Mouse (Mus musculus) limb, embryonic 11.5 days (tissue): ENCODE results near the gene Igsf3. TPM values are rescaled to one million over a fixed set of nuclear protein-coding genes. Genes with fewer than 3 reads are reported as not detected.

Source experiments
- ATAC-seq: fragments of 200-750 bp; cut with Nextera tagmentation; 2 replicates; pipeline ENCODE4 v1.8.0; 2017; ENCODE audit warnings: low read depth; ENCODE audit not compliant: insufficient number of reproducible peaks, low FRiP score, low TSS enrichment
- DNase-seq: peaks from one replicate; pipeline ENCODE4 v3.0.0-alpha.2; 2015; ENCODE audit warnings: low spot score
- H3K27ac ChIP-seq: fragments of 300-500 bp; sonication (generic); replicated peaks from 2 replicates; pipeline ENCODE4 v1.5.1; 2014; ENCODE audit warnings: low read depth, mild to moderate bottlenecking, low read length
- H3K27me3 ChIP-seq: fragments of 300-500 bp; sonication (generic); 2 replicates; pipeline ENCODE4 v1.6.1; 2014; ENCODE audit warnings: mild to moderate bottlenecking, low read length, mixed read lengths; ENCODE audit not compliant: control insufficient read depth, insufficient read depth
- H3K36me3 ChIP-seq: fragments of 300-500 bp; sonication (generic); 2 replicates; pipeline ENCODE4 v1.6.1; 2014; ENCODE audit warnings: mild to moderate bottlenecking, low read length, moderate library complexity, mixed read lengths; ENCODE audit not compliant: control insufficient read depth, insufficient read depth
- H3K4me1 ChIP-seq: fragments of 300-500 bp; sonication (generic); 2 replicates; pipeline ENCODE4 v1.6.1; 2014; ENCODE audit warnings: low read length, mixed read lengths; ENCODE audit not compliant: control insufficient read depth, insufficient read depth
- H3K4me2 ChIP-seq: fragments of 300-500 bp; sonication (generic); 2 replicates; pipeline ENCODE4 v1.6.1; 2014; ENCODE audit warnings: low read depth, mild to moderate bottlenecking, moderate library complexity; ENCODE audit not compliant: severe bottlenecking
- H3K4me3 ChIP-seq: fragments of 300-500 bp; sonication (generic); 2 replicates; pipeline ENCODE4 v1.5.1; 2014; ENCODE audit warnings: low read depth, low read length
- H3K9ac ChIP-seq: fragments of 300-500 bp; sonication (generic); 2 replicates; pipeline ENCODE4 v1.6.1; 2014; ENCODE audit warnings: mild to moderate bottlenecking, low read length
- H3K9me3 ChIP-seq: fragments of 300-500 bp; sonication (generic); 2 replicates; pipeline ENCODE4 v1.6.1; 2016; ENCODE audit warnings: low read length; ENCODE audit not compliant: control insufficient read depth
- WGBS: fragments of 180-500 bp; shearing (Covaris S2); extraction: QIAGEN DNeasy Blood & Tissue Kit; methylation state at CpG from one replicate; pipeline ENCODE4 v1.1.7; 2014; 5-methylcytosine and 5-hydroxymethylcytosine counted together
- polyA plus RNA-seq: library from polyadenylated mRNA; unstranded; fragments of >200 nt; fragmentation: Nextera tagmentation; extraction: Ambion mirVana; gene quantifications from 2 replicates; pipeline ENCODE4 v1.2.1, GENCODE M21; 2014

The Igsf3 gene
- polyA plus RNA-seq, 1 experiment from 2014 or later, result 60.1 TPM

DNA sequence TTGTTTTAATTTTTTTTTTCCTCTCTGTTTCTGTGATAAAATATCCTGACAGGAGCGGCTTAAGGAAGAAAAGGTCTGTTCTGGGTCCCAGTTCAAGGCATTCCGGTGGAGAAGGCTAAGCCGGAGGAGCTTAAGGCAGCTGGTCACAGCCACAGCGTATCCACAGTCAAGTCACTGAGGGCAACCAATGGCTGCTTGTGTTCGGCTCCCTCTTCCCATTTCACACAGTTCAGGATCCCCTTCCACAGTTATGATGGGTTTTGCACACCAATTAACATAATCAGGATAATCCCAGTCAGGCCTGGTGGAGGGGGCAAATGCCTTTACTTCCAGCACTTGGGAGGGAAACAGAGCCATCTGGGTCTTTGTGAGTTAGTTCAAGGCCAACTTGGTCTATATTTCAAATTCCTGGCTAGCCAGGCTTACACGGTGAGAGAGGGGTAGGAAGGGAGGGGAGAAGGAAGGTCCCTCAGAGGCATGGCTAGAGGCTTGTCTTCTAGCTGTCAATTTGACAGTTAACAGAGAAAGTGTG is 11.7 kb upstream of the Igsf3 start:
- no peak for DNase-seq
- Histone ChIP-seq H3K9me3 (no peaks in the 10 kb centered on the region), H3K27ac (no peak overlapping the region), H3K36me3 (no peaks in the 10 kb centered on the region), H3K4me3 (no peak overlapping the region), H3K4me2 (no peak overlapping the region), H3K27me3 (no peaks in the 10 kb centered on the region), H3K9ac (no peak overlapping the region), H3K4me1 (no peaks in the 10 kb centered on the region)
- ATAC-seq, result peak; percentile 73; the same call in 1 of the 2 replicates
- WGBS, result 50% methylated on average over 6 of the region's 6 CpGs

DNA sequence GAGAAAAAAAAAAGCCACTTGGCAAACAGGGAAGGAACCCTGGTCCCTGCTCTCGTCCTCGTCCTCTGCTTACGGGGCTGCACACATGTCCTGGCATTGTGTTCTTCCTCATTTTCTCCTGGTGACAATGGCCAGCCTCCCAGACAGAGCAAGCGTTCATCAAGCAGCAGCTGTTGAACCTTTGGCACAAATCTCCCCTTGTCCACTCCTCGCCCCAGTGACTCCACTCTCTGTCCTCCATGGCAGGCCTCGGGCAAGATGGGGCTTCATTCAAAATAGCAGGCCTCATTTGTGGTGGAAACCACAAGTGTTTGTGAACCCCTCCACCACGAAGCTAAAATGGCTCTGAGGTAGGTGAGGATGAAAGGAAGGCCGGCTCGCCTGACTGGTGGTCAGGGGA is 11.0 kb upstream of the Igsf3 start:
- Histone ChIP-seq H3K36me3 (no peaks in the 10 kb centered on the region), H3K9ac (no peak overlapping the region), H3K9me3 (no peaks in the 10 kb centered on the region), H3K27ac (no peak overlapping the region), H3K4me1 (no peaks in the 10 kb centered on the region), H3K4me3 (no peak overlapping the region), H3K4me2 (no peak overlapping the region), H3K27me3 (no peaks in the 10 kb centered on the region)
- 69% methylated on average over 9 of the region's 9 CpGs for WGBS
- no peak for ATAC-seq
- DNase-seq, result no peak

DNA sequence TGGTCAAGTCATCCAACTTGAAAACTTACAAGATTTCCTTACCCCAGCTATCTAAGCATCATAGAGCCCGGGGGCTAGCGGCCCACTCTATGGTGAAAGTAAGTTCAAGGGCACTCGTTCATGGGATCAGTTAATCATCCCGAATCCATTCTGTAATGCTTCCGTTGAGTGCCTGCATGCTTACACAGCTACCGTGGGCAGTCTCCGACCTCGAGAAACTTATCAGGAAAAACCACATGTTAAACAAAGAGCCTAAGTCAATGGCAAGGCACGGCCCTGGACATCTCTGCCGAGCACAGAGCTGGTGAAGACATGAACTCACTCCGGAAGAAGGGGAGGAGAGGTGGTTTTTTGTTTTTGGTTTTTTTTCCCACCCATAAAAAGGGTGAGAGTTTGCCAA is 9.5 kb upstream of the Igsf3 start:
- Histone ChIP-seq H3K4me2 (no peak overlapping the region), H3K9me3 (no peaks in the 10 kb centered on the region), H3K36me3 (no peaks in the 10 kb centered on the region), H3K4me1 (no peaks in the 10 kb centered on the region), H3K27me3 (no peaks in the 10 kb centered on the region), H3K4me3 (no peak overlapping the region), H3K9ac (no peak overlapping the region), H3K27ac (no peak overlapping the region)
- 81% methylated on average over 11 of the region's 11 CpGs for WGBS
- DNase-seq (no peak), ATAC-seq (no peak)

DNA sequence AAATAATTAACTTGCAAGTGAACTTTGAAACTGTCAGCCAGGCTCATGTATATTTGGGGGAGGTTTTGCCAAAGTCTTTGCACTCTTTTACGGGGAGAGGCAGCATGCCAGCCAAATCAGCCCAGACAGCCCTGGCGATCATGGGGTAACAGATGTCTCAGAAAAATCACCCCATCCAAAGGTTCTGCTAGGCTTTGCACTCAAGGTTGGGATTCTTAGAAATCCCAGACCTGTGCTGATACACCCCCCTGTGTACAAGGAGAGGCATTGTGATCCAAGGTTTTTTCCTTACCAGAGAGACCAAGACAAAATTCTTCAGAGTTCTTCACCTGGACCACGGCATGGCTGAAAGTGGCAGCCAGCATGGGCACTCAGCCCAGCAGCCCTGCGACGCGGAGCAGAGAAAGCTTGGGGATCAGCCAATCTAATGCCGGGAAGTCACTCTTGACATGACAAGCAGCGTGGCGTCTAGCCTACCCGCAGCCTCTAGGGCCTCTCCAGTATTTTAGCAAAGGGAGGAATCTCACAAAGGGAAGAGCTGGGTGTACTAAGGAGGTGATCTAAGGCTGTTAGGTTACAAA is 7.5 kb upstream of the Igsf3 start:
- 72% methylated on average over 10 of the region's 10 CpGs for WGBS
- no peak for ATAC-seq
- Histone ChIP-seq H3K4me2 (no peak overlapping the region), H3K9me3 (no peaks in the 10 kb centered on the region), H3K27me3 (no peaks in the 10 kb centered on the region), H3K27ac (no peak overlapping the region), H3K4me1 (no peaks in the 10 kb centered on the region), H3K9ac (no peak overlapping the region), H3K4me3 (no peak overlapping the region), H3K36me3 (no peaks in the 10 kb centered on the region)
- DNase-seq, result no peak

DNA sequence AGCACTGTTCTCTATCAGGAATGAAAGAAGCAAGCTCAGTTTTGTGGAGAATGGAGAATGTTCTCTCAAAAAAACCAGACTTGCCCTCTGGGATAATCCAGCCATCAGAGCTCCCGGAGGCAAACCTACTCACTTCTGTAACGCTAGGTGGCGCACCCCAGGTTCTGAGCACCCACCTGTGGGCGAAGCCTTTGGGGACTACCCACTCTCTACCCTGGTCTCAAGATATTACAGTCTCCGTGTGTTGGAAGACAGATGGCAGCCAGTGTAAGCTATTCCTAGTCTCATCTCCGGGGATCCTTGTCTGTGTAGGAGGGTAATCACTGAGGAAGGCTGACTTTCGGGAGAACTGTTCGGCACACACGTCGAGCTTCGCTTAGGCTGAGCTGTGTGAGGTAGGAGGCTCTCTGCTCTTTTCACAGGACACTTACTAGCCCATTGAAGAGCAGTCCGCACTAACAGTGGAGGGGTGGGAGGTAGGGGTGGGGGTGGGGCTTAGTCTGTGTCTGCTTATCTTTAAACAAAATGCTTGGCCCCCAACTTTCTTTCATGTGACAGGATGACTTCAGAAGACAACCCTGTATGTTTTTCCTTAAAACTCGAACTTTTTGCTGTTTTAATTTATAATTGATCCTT is 4.4 kb upstream of the Igsf3 start:
- Histone ChIP-seq H3K9ac (no peak overlapping the region), H3K4me2 (no peak overlapping the region), H3K27me3 (no peaks in the 10 kb centered on the region), H3K9me3 (no peaks in the 10 kb centered on the region), H3K36me3 (no peaks in the 10 kb centered on the region), H3K27ac (no peak overlapping the region), H3K4me3 (no peak overlapping the region), H3K4me1 (no peaks in the 10 kb centered on the region)
- DNase-seq (peak; percentile 76), ATAC-seq (no peak)
- 36% methylated on average over 13 of the region's 13 CpGs for WGBS

GRCm38 (mm10) chr3:101377256-101378024 is 557 bp downstream of the Igsf3 start:
- H3K36me3 ChIP-seq, result no peaks in the 10 kb centered on the region; the same call in 1 of the 2 replicates
- under 1% methylated on average over 53 of the region's 62 CpGs for WGBS
- peak overlapping the region; percentile 85 for H3K4me2 ChIP-seq
- DNase-seq (peak; percentile 46), ATAC-seq (no peak)
- H3K27me3 ChIP-seq, result no peaks in the 10 kb centered on the region
- H3K9ac ChIP-seq, result peak overlapping the region; percentile 93
- H3K9me3 ChIP-seq, result no peaks in the 10 kb centered on the region
- H3K27ac ChIP-seq, result peak overlapping the region; percentile 68
- H3K4me3 ChIP-seq, result peak overlapping the region; percentile 89
- peaks cover 40% of the 10 kb centered on the region for H3K4me1 ChIP-seq

GRCm38 (mm10) chr3:101378102-101378501 is 1.2 kb downstream of the Igsf3 start:
- peak overlapping the region; percentile 68 for H3K27ac ChIP-seq
- H3K4me1 ChIP-seq, result peaks cover 46% of the 10 kb centered on the region
- H3K9ac ChIP-seq, result peak overlapping the region; percentile 93
- H3K9me3 ChIP-seq, result no peaks in the 10 kb centered on the region
- H3K4me3 ChIP-seq, result peak overlapping the region; percentile 89
- ATAC-seq, result peak; percentile 45
- DNase-seq, result peak; percentile 64
- H3K27me3 ChIP-seq, result no peaks in the 10 kb centered on the region
- WGBS, result under 1% methylated on average over 12 of the region's 12 CpGs
- no peaks in the 10 kb centered on the region; the same call in 1 of the 2 replicates for H3K36me3 ChIP-seq
- H3K4me2 ChIP-seq, result peak overlapping the region; percentile 85

DNA sequence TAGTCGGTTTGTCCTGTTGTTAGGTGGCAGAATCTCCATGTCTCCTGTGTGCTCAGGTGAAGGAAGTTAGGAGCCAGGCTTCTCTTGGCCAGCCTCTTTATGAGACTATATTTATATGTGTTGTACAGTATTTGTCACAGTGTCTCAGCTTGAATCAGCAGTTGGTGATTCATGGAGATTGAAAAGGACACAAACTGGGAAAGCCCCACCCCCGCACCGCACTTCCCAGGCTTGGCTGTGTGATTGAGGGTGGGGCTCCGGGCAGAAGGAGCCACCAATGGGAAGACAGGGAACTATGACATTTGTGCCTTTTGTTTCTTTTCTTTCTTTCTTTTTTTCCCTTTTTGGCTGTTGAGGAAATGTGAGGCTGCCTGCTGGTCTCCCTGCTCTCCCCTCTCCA is 2.9 kb downstream of the Igsf3 start:
- Histone ChIP-seq H3K9me3 (no peaks in the 10 kb centered on the region), H3K36me3 (no peaks in the 10 kb centered on the region; the same call in 1 of the 2 replicates), H3K4me2 (peak overlapping the region; percentile 85), H3K4me3 (peak overlapping the region; percentile 89), H3K27ac (no peak overlapping the region), H3K4me1 (peaks cover 55% of the 10 kb centered on the region), H3K27me3 (no peaks in the 10 kb centered on the region), H3K9ac (peak overlapping the region; percentile 55)
- ATAC-seq, result no peak
- DNase-seq, result no peak
- WGBS, result 16% methylated on average over 4 of the region's 4 CpGs
